Comparison of ENCODE assay signal across 8 mouse cellular contexts in genomic region chr2:152436983-152437860, GRCm38 (mm10). TPM values are rescaled to one million over a fixed set of nuclear protein-coding genes. Genes with fewer than 3 reads are reported as not detected.
A peak's percentile ranks its signal among the peaks of the same experiment; 100 is the strongest.
DNase-seq lines count a peak whose midpoint lies in the region; ATAC-seq lines count a peak whose summit lies in the region.

No protein-coding gene starts in this region.

- WGBS in hindbrain, embryonic 11.5 days, result 3% methylated on average over 23 of the region's 23 CpGs
- WGBS in lung, embryonic 16.5 days, result 3% methylated on average over 23 of the region's 23 CpGs

- H3K9ac ChIP-seq in hindbrain, embryonic 11.5 days (ENCODE audit: low read depth, low read length), result peak overlapping the region; percentile 46; the same call in 1 of the 2 replicates
- H3K9ac ChIP-seq in lung, embryonic 16.5 days (ENCODE audit: low read length), result peak overlapping the region; percentile 72

- H3K36me3 ChIP-seq in hindbrain, embryonic 11.5 days (ENCODE audit: control insufficient read depth, insufficient read depth, low read length), result no peaks in the 10 kb centered on the region
- H3K36me3 ChIP-seq in lung, embryonic 16.5 days (ENCODE audit: control insufficient read depth, insufficient read depth, low read length), result no peaks in the 10 kb centered on the region

- no peaks in the 10 kb centered on the region for H3K4me1 ChIP-seq in hindbrain, embryonic 11.5 days (replicated peaks; ENCODE audit: control insufficient read depth, insufficient read depth, low read length)
- H3K4me1 ChIP-seq in lung, embryonic 16.5 days (replicated peaks; ENCODE audit: control insufficient read depth, insufficient read depth, low read length), result peaks cover 2% of the 10 kb centered on the region; the same call in 1 of the 2 replicates

- DNase-seq in Muller cell, postnatal 12 days (ENCODE audit: inconsistent ontology term), result peak; percentile 87
- DNase-seq in cerebellum, adult 9-11 months, result peak; percentile 85
- peak; percentile 50 to 91 for DNase-seq in frontal cortex, adult 2 months (ENCODE audit: extremely low spot score in 1 of 2, low spot score in 1 of 2)
- DNase-seq in hindbrain, embryonic 11.5 days (ENCODE audit: low spot score), result peak; percentile 94
- DNase-seq in layer of hippocampus, adult 9-11 months, result peak; percentile 73
- peak; percentile 89 for DNase-seq in ovary, postnatal 14 days (ENCODE audit: low spot score)
- DNase-seq in thymus, postnatal 10 days (ENCODE audit: low spot score in 2 of 2), result peak; percentile 51 to 87

- peak overlapping the region; percentile 20; the same call in 1 of the 2 replicates for H3K4me3 ChIP-seq in hindbrain, embryonic 11.5 days (ENCODE audit: low read depth, low read length)
- H3K4me3 ChIP-seq in lung, embryonic 16.5 days (ENCODE audit: low read length), result peak overlapping the region; percentile 43

- H3K4me2 ChIP-seq in hindbrain, embryonic 11.5 days (replicated peaks; ENCODE audit: low read depth, low read length), result peak overlapping the region; percentile 44
- peak overlapping the region; percentile 77 for H3K4me2 ChIP-seq in lung, embryonic 16.5 days (ENCODE audit: low read depth, low read length)

- ATAC-seq in hindbrain, embryonic 11.5 days (ENCODE audit: low FRiP score), result peak; percentile 75
- peak; percentile 89 for ATAC-seq in lung, embryonic 16.5 days (ENCODE audit: low read depth)

- H3K9me3 ChIP-seq in hindbrain, embryonic 11.5 days (ENCODE audit: control insufficient read depth, low read length), result no peaks in the 10 kb centered on the region
- no peaks in the 10 kb centered on the region for H3K9me3 ChIP-seq in lung, embryonic 16.5 days (ENCODE audit: control insufficient read depth, low read length)

- H3K27me3 ChIP-seq in hindbrain, embryonic 11.5 days (ENCODE audit: control insufficient read depth, insufficient read depth, low read length), result no peaks in the 10 kb centered on the region
- no peaks in the 10 kb centered on the region for H3K27me3 ChIP-seq in lung, embryonic 16.5 days (ENCODE audit: control insufficient read depth, insufficient read depth, low read depth, low read length)

- no peak overlapping the region for H3K27ac ChIP-seq in hindbrain, embryonic 11.5 days (ENCODE audit: low read depth, low read length)
- H3K27ac ChIP-seq in lung, embryonic 16.5 days (ENCODE audit: low read length), result no peak overlapping the region

RNA-seq across cellular contexts. Expression of gene 6820408C15Rik, which starts 21.8 kb away (rescaled TPM):
- polyA plus RNA-seq in frontal cortex, adult 2 months (2012; rRNA removed), result 4.4 and 4.5 TPM in 2 replicates
- polyA plus RNA-seq in hindbrain, embryonic 11.5 days (2014; fragmentation: Nextera tagmentation; extraction: Ambion mirVana), result 2.9 and 3.8 TPM in 2 replicates
- polyA plus RNA-seq in lung, embryonic 16.5 days (2015; fragmentation: Nextera tagmentation; extraction: Ambion mirVana), result 8.5 and 10.5 TPM in 2 replicates

RNA-seq across cellular contexts. Expression of gene Zcchc3, which starts 22.4 kb away (rescaled TPM):
- polyA plus RNA-seq in frontal cortex, adult 2 months (2012; rRNA removed), result 9.2 and 9.7 TPM in 2 replicates
- polyA plus RNA-seq in hindbrain, embryonic 11.5 days (2014; fragmentation: Nextera tagmentation; extraction: Ambion mirVana), result 42.9 and 45.9 TPM in 2 replicates
- polyA plus RNA-seq in lung, embryonic 16.5 days (2015; fragmentation: Nextera tagmentation; extraction: Ambion mirVana), result 22.2 and 25.9 TPM in 2 replicates

RNA-seq across cellular contexts. Expression of gene Defb23, which starts 27.2 kb away (rescaled TPM):
- not detected in 2 replicates for polyA plus RNA-seq in frontal cortex, adult 2 months (2012; rRNA removed)
- polyA plus RNA-seq in hindbrain, embryonic 11.5 days (2014; fragmentation: Nextera tagmentation; extraction: Ambion mirVana), result not detected in 2 replicates
- polyA plus RNA-seq in lung, embryonic 16.5 days (2015; fragmentation: Nextera tagmentation; extraction: Ambion mirVana), result not detected in 2 replicates

RNA-seq across cellular contexts. Expression of gene Sox12, which starts 39.4 kb away (rescaled TPM):
- 22.7 and 23.4 TPM in 2 replicates for polyA plus RNA-seq in frontal cortex, adult 2 months (2012; rRNA removed)
- 18.6 and 20.7 TPM in 2 replicates for polyA plus RNA-seq in hindbrain, embryonic 11.5 days (2014; fragmentation: Nextera tagmentation; extraction: Ambion mirVana)
- polyA plus RNA-seq in lung, embryonic 16.5 days (2015; fragmentation: Nextera tagmentation; extraction: Ambion mirVana), result 7.4 and 8.1 TPM in 2 replicates

RNA-seq across cellular contexts. Expression of gene Defb20, which starts 39.6 kb away (rescaled TPM):
- polyA plus RNA-seq in frontal cortex, adult 2 months (2012; rRNA removed), result 0.20 TPM in 1 of 2 replicates, not detected in the other
- polyA plus RNA-seq in hindbrain, embryonic 11.5 days (2014; fragmentation: Nextera tagmentation; extraction: Ambion mirVana), result not detected in 2 replicates
- not detected in 2 replicates for polyA plus RNA-seq in lung, embryonic 16.5 days (2015; fragmentation: Nextera tagmentation; extraction: Ambion mirVana)
